Mouse (Mus musculus) small intestine, adult 2 months (tissue): ENCODE results near the gene Hdgfl2. TPM values are rescaled to one million over a fixed set of nuclear protein-coding genes. Genes with fewer than 3 reads are reported as not detected.

ENCODE experiments used
- H3K27ac ChIP-seq: fragments of 200-500 bp; 2 replicates; pipeline ENCODE4 v1.5.1; 2012; ENCODE audit warnings: low read depth, low read length, control low read depth, inconsistent platforms; ENCODE audit not compliant: insufficient read depth
- H3K27me3 ChIP-seq: fragments of 200-500 bp; 2 replicates; pipeline ENCODE4 v1.6.1; 2012; ENCODE audit warnings: mild to moderate bottlenecking, moderate library complexity, low read length, inconsistent platforms; ENCODE audit not compliant: control insufficient read depth, insufficient read depth
- H3K36me3 ChIP-seq: fragments of 200-500 bp; 2 replicates; pipeline ENCODE4 v1.6.1; 2012; ENCODE audit warnings: mild to moderate bottlenecking, low read length, control low read depth, inconsistent platforms; ENCODE audit not compliant: control insufficient read depth, insufficient read depth
- H3K4me1 ChIP-seq: fragments of 200-500 bp; 2 replicates; pipeline ENCODE4 v1.6.1; 2012; ENCODE audit warnings: low read length, inconsistent platforms, mixed read lengths; ENCODE audit not compliant: control insufficient read depth, insufficient read depth, insufficient read length
- H3K4me3 ChIP-seq: fragments of 200-500 bp; 2 replicates; pipeline ENCODE4 v1.5.1; 2012; ENCODE audit warnings: low read depth, mild to moderate bottlenecking, control low read depth, inconsistent platforms, low read length, moderate library complexity
- CTCF ChIP-seq: fragments of 200-500 bp; IDR thresholded peaks from 2 replicates; pipeline ENCODE4 v1.5.1; 2012; ENCODE audit warnings: low read depth, mild to moderate bottlenecking, control low read depth, inconsistent platforms, low read length, moderate library complexity, mixed read lengths; ENCODE audit not compliant: insufficient replicate concordance, insufficient read length; ENCODE audit errors: extremely low read depth
- POLR2A ChIP-seq: fragments of 200-500 bp; IDR thresholded peaks from 2 replicates; pipeline ENCODE4 v1.6.1; 2012; ENCODE audit warnings: low read depth, mild to moderate bottlenecking, control low read depth, inconsistent platforms, low read length, moderate library complexity
- WGBS: fragments of 180-500 bp; shearing (Covaris S2); methylation state at CpG from one replicate; pipeline ENCODE4 v1.1.7; 2018; 5-methylcytosine and 5-hydroxymethylcytosine counted together
- polyA plus RNA-seq: library from polyadenylated mRNA; depleted of rRNA; stranded (reverse); fragments of >200 nt; gene quantifications from 2 replicates; pipeline ENCODE4 v1.2.3, GENCODE M21; 2012; rRNA removed

The Hdgfl2 gene
- polyA plus RNA-seq, result 23.1 and 24.2 TPM in 2 replicates

GRCm38 (mm10) chr17:56078880-56079795, at the start of gene Hdgfl2:
Hdgfl2 (plus strand) TSS chr17:56079634.
- peak within 1 kb of the TSS; percentile 36; the same call in 1 of the 2 replicates for H3K27ac ChIP-seq
- H3K27me3 ChIP-seq, result no peaks in the 10 kb centered on the region
- peaks cover 3% of the 10 kb centered on the region for H3K36me3 ChIP-seq
- peak within 1 kb of the TSS; percentile 82 for H3K4me3 ChIP-seq
- peak; percentile 94 for TF ChIP-seq POLR2A
- no peak for TF ChIP-seq CTCF
- under 1% methylated on average over 61 of the region's 61 CpGs for WGBS
- peaks cover 11% of the 10 kb centered on the region for H3K4me1 ChIP-seq

GRCm38 (mm10) chr17:56030238-56030870, 49.1 kb upstream of the Hdgfl2 start:
- TF ChIP-seq CTCF, result no peak
- TF ChIP-seq POLR2A, result no peak
- no peak overlapping the region for H3K4me3 ChIP-seq
- H3K4me1 ChIP-seq, result peaks cover 25% of the 10 kb centered on the region
- no peak overlapping the region for H3K27ac ChIP-seq
- WGBS, result 89% methylated on average over 9 of the region's 9 CpGs
- no peaks in the 10 kb centered on the region for H3K27me3 ChIP-seq
- H3K36me3 ChIP-seq, result peaks cover 13% of the 10 kb centered on the region

GRCm38 (mm10) chr17:56030919-56031318, 48.5 kb upstream of the Hdgfl2 start:
- 54% methylated on average over 5 of the region's 5 CpGs for WGBS
- peaks cover 25% of the 10 kb centered on the region for H3K4me1 ChIP-seq
- no peak overlapping the region for H3K27ac ChIP-seq
- no peak overlapping the region for H3K4me3 ChIP-seq
- H3K36me3 ChIP-seq, result peaks cover 13% of the 10 kb centered on the region
- H3K27me3 ChIP-seq, result no peaks in the 10 kb centered on the region
- TF ChIP-seq CTCF (no peak), POLR2A (no peak)

- H3K4me1 ChIP-seq, result peaks cover 25% of the 10 kb centered on the region
Measured at GRCm38 (mm10) chr17:56031431-56031830, 48.0 kb upstream of the Hdgfl2 start.

GRCm38 (mm10) chr17:56032127-56032733, 47.2 kb upstream of the Hdgfl2 start:
- Histone ChIP-seq H3K27me3 (no peaks in the 10 kb centered on the region), H3K4me1 (peaks cover 27% of the 10 kb centered on the region), H3K27ac (peak overlapping the region; percentile 81), H3K4me3 (0 out of 2 replicates have a peak overlapping the region, but pooled peaks have one; percentile 23), H3K36me3 (peaks cover 13% of the 10 kb centered on the region)
- WGBS, result 37% methylated on average over 6 of the region's 6 CpGs
- TF ChIP-seq POLR2A, result no peak
- no peak for TF ChIP-seq CTCF

More at GRCm38 (mm10) chr17:56031431-56031830, 48.0 kb upstream of the Hdgfl2 start:
- 82% methylated on average over 7 of the region's 7 CpGs for WGBS
- Histone ChIP-seq H3K27ac (no peak overlapping the region), H3K27me3 (no peaks in the 10 kb centered on the region), H3K36me3 (peaks cover 13% of the 10 kb centered on the region), H3K4me3 (no peak overlapping the region)
- TF ChIP-seq CTCF, result no peak
- TF ChIP-seq POLR2A, result no peak

GRCm38 (mm10) chr17:56032831-56033230, 46.6 kb upstream of the Hdgfl2 start:
- peaks cover 13% of the 10 kb centered on the region for H3K36me3 ChIP-seq
- no peaks in the 10 kb centered on the region for H3K27me3 ChIP-seq
- H3K4me3 ChIP-seq, result no peak overlapping the region
- no peak for TF ChIP-seq POLR2A
- TF ChIP-seq CTCF, result no peak
- H3K27ac ChIP-seq, result peak overlapping the region; percentile 81
- H3K4me1 ChIP-seq, result peaks cover 27% of the 10 kb centered on the region
- 46% methylated on average over 7 of the region's 7 CpGs for WGBS

GRCm38 (mm10) chr17:56034040-56034725, 45.3 kb upstream of the Hdgfl2 start:
- Histone ChIP-seq H3K4me1 (peaks cover 27% of the 10 kb centered on the region), H3K4me3 (peak overlapping the region; percentile 34; the same call in 1 of the 2 replicates), H3K27ac (peak overlapping the region; percentile 57; the same call in 1 of the 2 replicates), H3K27me3 (no peaks in the 10 kb centered on the region), H3K36me3 (peaks cover 10% of the 10 kb centered on the region)
- TF ChIP-seq CTCF (no peak), POLR2A (no peak)
- 66% methylated on average over 7 of the region's 7 CpGs for WGBS
